Mouse (Mus musculus) embryo, embryonic 9.5 days (tissue): ENCODE measurements around the gene Phactr2.

Experiments used
- DNase-seq: peaks from one replicate; pipeline ENCODE4 v3.0.0-alpha.2; 2017; ENCODE audit errors: extremely low spot score

Gene Phactr2

GRCm38 (mm10) chr10:13401971-13402370, 72.2 kb downstream of the Phactr2 start:
- DNase-seq = peak; percentile 60

- no peak for DNase-seq
Observed at GRCm38 (mm10) chr10:13395753-13396152, 78.5 kb downstream of the Phactr2 start.

DNA sequence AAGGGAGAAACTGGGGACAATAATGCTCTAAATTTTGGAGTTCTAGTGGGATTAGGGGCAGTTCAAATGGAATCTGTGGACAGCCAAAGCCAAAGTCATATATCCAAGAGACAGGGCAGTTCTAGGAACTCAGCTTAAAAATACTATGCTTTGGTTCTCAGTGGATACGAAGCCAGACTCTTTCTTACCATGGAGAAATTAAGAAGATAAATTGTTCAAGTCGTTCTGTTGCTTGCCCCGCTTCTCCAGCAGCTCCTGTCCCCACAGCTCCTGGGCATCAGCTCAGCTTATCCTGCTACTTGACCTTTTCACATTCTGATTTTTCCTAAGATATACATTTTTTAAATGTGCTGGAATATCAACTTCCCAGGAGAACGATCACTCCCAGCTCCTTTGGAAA, 80.2 kb downstream of the Phactr2 start:
- no peak for DNase-seq

- peak; percentile 37 for DNase-seq
Observed at GRCm38 (mm10) chr10:13388116-13388922, 85.9 kb downstream of the Phactr2 start.

DNA sequence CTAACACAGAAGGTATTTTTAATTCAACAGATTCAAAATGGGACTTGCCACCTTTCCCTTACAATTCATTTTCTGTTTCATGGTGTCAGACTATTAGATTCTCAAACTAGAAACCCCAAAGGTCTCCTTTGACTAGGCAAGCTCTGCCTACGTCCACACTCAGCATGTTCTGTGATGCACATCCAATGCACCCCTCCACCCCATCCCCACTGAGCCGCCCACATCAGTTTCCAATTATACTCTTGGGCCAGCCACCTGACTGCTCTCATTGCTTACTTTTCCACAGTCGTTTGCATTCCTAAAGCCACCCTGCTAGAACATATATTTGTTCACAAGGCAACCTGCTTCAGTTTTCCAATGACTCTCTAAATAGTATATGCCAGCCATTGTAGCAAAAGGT, 89.3 kb downstream of the Phactr2 start:
- DNase-seq = no peak

DNA sequence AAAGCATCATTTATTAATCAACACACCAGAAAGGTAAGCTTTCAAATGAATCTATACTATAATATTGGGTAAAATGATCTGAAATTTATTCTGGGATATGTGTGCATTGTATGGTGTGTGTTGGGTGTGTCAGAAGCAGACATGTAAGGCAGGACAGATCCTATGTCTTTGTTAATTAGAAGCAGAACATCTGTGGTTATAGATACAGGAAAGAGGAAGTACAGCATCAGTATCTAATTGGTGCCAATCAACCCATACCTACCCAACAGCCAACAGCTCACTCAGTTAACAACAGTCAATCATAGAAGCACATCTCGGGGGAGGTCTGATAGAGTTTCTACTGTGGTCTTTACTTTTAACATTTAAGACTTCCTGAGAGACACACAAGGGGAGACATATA, 96.3 kb downstream of the Phactr2 start:
- no peak for DNase-seq

DNA sequence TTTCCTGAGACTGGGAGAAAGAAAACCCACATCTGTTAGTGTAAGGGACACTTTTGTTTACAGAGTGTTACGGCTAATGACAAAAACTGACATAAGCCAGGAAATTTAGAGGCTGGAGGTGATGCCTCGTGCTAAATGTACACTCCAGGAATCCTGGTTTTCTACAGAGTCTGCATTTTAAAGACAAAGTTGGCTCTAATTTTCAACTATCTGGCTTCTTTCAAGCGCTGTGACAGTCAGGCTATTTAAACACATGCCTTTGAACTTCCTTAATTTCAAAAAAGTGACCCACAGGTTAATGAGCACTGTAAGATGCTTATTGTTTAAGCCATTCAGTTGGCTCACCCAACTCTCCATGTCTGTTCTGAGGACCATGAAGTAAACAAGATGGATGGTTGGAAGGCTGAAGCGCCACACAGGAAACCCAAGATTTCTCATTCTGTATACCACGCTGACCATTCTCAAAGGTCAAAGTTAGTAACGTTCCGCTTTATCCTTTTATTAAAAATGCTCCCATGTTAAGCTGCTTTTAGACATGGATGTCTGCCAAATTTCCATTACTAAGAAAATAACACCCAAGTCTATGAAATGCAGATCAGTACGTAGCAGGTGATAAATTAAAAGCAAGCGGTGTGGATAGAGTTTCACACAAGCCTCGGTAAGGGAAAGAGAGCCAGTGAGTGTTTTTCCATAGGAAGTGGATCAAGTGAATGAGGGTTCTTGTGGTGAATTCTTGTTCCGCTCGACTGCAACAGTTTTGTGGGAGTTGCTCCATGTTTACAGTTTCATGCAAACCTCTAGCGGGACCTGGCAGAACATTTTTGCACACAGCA, 97.6 kb downstream of the Phactr2 start:
- DNase-seq = no peak

- DNase-seq = no peak
Observed at GRCm38 (mm10) chr10:13375820-13376219, 98.4 kb downstream of the Phactr2 start.

DNA sequence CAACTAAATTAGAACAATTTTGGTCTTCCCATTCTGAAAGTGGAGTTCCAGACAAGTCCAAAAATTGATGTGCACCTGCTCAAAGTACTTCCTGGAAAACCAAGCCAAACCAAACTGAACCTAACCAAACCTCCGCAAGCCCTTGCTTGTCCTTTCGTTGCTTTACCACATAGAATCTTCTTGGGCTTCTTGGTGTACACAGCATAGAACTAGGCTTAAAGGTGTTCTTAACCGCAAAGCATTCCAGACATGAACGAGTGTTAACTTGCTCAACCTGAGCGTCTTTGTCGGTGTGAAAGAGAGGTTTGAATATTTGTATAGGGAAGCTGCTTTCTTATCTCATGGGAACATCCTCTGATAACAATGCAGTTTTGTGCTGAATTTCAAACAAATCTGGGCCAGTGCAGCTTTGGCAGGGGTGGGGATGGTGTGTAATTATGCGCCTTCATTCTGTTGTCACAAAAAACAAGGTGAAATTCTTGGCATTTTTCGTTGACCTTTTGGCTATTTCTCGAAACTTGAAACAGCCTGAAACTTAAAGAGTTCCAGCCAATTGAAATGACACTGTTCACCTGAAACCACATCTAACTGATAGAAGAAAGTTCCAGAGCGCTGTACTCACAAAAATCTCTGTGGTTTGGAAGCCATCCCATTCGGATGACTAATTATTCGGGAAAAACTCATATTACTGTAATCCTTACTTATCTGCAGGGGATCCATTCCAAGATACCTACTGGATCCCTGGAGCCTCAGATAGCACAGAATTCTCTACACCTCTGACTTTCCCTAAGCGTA, 104.4 kb downstream of the Phactr2 start:
- DNase-seq = no peak

GRCm38 (mm10) chr10:13364286-13364580, 110.0 kb downstream of the Phactr2 start:
- DNase-seq = no peak

DNA sequence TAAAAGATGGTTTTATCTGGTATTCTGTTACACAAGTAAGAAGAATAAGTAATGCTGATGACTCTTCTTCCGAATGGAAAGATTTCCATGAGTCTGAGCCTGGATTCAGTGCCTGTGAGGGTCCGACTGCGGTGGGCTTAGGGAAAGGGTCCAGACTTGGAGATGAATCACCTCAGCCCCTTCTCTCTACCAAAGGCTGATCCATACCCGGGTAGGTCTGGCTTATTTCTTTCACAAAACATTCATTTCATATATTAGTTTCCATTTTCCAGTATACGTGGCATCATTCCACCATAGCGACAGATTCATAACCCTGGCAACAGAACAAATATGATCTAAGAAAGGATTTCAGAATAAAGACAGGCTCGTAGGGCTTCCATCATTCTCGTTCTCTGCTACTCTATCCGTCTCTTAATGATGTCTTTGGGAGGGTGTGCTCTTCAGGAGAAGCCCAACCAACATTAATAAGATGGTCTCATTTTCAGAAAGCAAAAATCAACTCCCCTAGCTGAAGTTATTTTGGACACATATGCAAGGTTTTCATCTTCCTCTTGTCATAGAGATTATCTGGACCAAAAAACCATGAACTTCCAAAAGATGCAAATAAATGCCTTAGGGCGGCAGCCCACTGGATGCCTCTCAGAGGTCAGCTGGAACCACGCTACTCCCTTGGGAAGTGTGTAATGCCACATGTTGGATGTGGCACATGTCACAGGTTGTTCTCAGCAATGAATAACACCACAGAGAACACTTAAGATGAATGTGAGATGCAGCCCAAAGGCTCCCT, 110.5 kb downstream of the Phactr2 start:
- DNase-seq = no peak

DNA sequence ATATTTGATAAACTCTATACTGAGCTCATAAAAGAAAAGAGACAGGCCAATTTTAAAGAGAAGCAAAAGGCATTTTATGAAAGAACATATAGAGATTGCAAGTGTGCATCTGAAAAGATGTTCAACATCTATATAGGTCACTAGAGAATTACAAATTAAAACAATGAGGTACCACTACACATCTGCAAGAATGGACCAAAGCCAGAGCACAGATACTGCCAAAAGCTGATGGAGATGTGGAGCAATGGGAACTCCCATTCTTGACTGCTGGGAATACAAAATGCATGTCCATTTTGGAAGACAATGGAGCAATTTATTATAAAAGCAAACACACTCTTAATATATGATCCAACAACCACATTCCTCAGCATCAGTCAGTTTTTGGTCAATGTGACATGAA, 113.3 kb downstream of the Phactr2 start:
- no peak for DNase-seq

- no peak for DNase-seq
Observed at GRCm38 (mm10) chr10:13359846-13360245, 114.4 kb downstream of the Phactr2 start.

GRCm38 (mm10) chr10:13358679-13359078, 115.5 kb downstream of the Phactr2 start:
- no peak for DNase-seq

GRCm38 (mm10) chr10:13346609-13347290, 127.5 kb downstream of the Phactr2 start:
- DNase-seq = peak; percentile 20

GRCm38 (mm10) chr10:13340583-13340982, 133.6 kb downstream of the Phactr2 start:
- DNase-seq = no peak

DNA sequence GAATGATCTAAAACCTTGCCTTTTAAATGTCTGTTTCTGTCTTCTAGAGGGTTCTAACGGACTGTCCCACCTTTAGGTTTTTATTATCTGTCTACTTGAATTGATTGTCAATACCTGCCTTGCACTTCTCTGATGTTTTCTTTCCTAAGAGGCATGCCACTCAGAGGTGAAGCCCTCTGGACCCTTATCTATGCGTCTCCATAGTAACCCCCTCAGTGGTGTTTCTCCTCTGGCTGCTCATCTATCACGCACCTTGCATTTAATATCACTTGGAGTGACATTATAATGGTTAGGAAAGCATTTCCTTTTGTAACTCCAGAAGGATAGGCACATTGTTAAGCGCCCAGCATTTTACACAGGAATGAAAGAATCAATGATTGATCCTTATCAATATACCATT, 137.2 kb downstream of the Phactr2 start:
- DNase-seq = no peak

- DNase-seq = no peak
Observed at GRCm38 (mm10) chr10:13335814-13336213, 138.4 kb downstream of the Phactr2 start.

DNA sequence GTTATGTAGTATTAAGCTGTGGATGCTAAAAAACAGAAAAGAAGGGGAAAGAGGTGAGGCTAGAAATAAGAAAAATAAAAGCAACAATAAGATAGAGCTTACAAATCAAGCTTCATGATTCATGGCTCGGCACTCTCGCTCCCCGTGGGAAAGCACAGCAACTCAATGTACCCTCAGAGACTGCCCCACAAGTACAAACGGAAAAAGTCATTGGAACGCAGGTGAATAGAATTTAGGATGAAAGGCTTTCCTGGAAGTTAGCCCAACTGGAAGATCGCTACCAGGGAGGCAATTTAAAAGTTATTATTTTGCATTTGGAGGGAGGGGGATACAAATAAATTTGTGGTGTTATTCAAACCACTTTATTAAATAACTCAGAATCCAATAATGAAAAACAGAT, 138.9 kb downstream of the Phactr2 start:
- DNase-seq = no peak

- no peak for DNase-seq
Observed at GRCm38 (mm10) chr10:13333781-13334180, 140.4 kb downstream of the Phactr2 start.

- DNase-seq = no peak
Observed at GRCm38 (mm10) chr10:13332985-13333384, 141.2 kb downstream of the Phactr2 start.
